Mouse (Mus musculus) liver, postnatal 0 days (tissue): ENCODE data around the gene Zfp316.

ENCODE experiments used
- CTCF ChIP-seq: sonication (generic); IDR thresholded peaks from 2 replicates; pipeline ENCODE4 v1.5.1; 2016; ENCODE audit warnings: antibody characterized with exemption, low read depth
- EP300 ChIP-seq: IDR thresholded peaks from 2 replicates; pipeline ENCODE4 v1.6.1; 2016; ENCODE audit warnings: antibody characterized with exemption, low read depth, mild to moderate bottlenecking

GRCm38 (mm10) chr5:143299686-143300085 lies 29.9 kb upstream of the Zfp316 start:
- TF ChIP-seq EP300 (no peak), CTCF (peak; percentile 88)
